Mouse (Mus musculus) CH12.LX (cell line): ENCODE data around the gene Ptpn23.

Source experiments
- BHLHE40 ChIP-seq: IDR thresholded peaks from 2 replicates; pipeline ENCODE4 v1.6.1; 2011; ENCODE audit warnings: mild to moderate bottlenecking, low read depth, low read length, improper control_type of control experiment
- CTCF ChIP-seq, 2 experiments: IDR thresholded peaks in 1 of 2; conservative IDR thresholded peaks in 1 of 2; 2 replicates each; pipeline ENCODE4 v1.5.1; 2011 to 2012; ENCODE audit warnings: low read depth in 2 of 2, low read length in 2 of 2, improper control_type of control experiment in 1 of 2, inconsistent platforms in 1 of 2, mild to moderate bottlenecking in 1 of 2, moderate library complexity in 1 of 2
- EP300 ChIP-seq: IDR thresholded peaks from 2 replicates; pipeline ENCODE4 v1.6.1; 2011; ENCODE audit warnings: low read length, improper control_type of control experiment

GRCm38 (mm10) chr9:110340037-110340750 lies 67.8 kb downstream of the Ptpn23 start:
- TF ChIP-seq EP300: no peak
- no peak for TF ChIP-seq CTCF (conservative IDR thresholded peaks at IDR 0.05 in 1 of 2, IDR thresholded peaks at IDR 0.05 in 1 of 2; ENCODE audit: low read depth in 2 of 2, low read length in 2 of 2)
- TF ChIP-seq BHLHE40: no peak
